Mouse (Mus musculus): ENCODE measurements at regions not wholly inside any gene's neighbourhood (a gene's known extent, or its start where the extent isn't known, plus 50 kb on each side); places are given as distances from the start of the nearest gene placed in this dataset.
A peak's percentile ranks its signal among the peaks of the same experiment; 100 is the strongest.

DNA sequence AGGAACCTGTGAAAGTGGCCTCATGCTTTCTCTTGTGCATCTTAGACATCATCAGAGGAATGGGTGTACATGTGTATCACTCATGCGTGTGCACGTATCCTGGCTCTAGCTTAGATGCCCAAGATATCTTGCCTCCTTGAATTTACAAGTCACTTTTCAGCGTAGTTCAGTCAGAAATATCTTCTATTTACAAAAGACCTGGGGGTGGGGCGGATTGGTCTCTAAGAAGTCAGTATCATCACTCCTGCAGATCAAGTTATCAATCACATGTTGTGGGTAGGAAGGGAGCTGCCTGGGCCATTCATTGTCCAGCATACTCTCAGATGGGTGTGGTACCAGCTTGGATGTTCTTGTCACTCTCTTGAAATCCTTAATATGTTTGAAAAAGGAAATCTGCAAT is 77.0 kb upstream of the Pcdh8 start:
- no peaks in the 10 kb centered on the region for H3K9me3 ChIP-seq (ENCODE audit: low read length)
- H3K27ac ChIP-seq = no peak overlapping the region
- DNase-seq (ENCODE audit: low spot score) = no peak
- H3K36me3 ChIP-seq (ENCODE audit: insufficient read depth, low read length) = no peaks in the 10 kb centered on the region
- H3K4me1 ChIP-seq (ENCODE audit: insufficient read depth, low read length) = peaks cover 6% of the 10 kb centered on the region
- TF ChIP-seq CTCF (IDR thresholded peaks at IDR 0.05; ENCODE audit: low read depth) = no peak
- H3K4me2 ChIP-seq (ENCODE audit: low read depth, low read length) = no peak overlapping the region
- 87% methylated on average over 4 of the region's 4 CpGs for WGBS
- no peak for ATAC-seq
- H3K9ac ChIP-seq (replicated peaks; ENCODE audit: low read length) = no peak overlapping the region
- no peaks in the 10 kb centered on the region for H3K27me3 ChIP-seq (ENCODE audit: insufficient read depth, low read length)
- no peak overlapping the region for H3K4me3 ChIP-seq (ENCODE audit: low read length)

GRCm38 (mm10) chr14:79844306-79844705 is 73.2 kb upstream of the Pcdh8 start:
- Histone ChIP-seq H3K27ac (no peak overlapping the region), H3K9ac (replicated peaks; ENCODE audit: low read length) (no peak overlapping the region), H3K4me1 (ENCODE audit: insufficient read depth, low read length) (peaks cover 6% of the 10 kb centered on the region; the same call in 1 of the 2 replicates), H3K9me3 (ENCODE audit: low read length) (no peaks in the 10 kb centered on the region), H3K4me2 (ENCODE audit: low read depth, low read length) (no peak overlapping the region), H3K36me3 (ENCODE audit: insufficient read depth, low read length) (no peaks in the 10 kb centered on the region), H3K27me3 (ENCODE audit: insufficient read depth, low read length) (no peaks in the 10 kb centered on the region), H3K4me3 (ENCODE audit: low read length) (no peak overlapping the region)
- ATAC-seq = 0 out of 2 replicates have a peak, but pooled peaks have one; percentile 18
- WGBS = 43% methylated on average over 5 of the region's 5 CpGs
- TF ChIP-seq CTCF (IDR thresholded peaks at IDR 0.05; ENCODE audit: low read depth) = no peak
- no peak for DNase-seq (ENCODE audit: low spot score)

- no peak overlapping the region for H3K9ac ChIP-seq (replicated peaks; ENCODE audit: low read length)
- no peak overlapping the region for H3K4me3 ChIP-seq (ENCODE audit: low read length)
- TF ChIP-seq CTCF (IDR thresholded peaks at IDR 0.05; ENCODE audit: low read depth) = peak; percentile 73
- H3K36me3 ChIP-seq (ENCODE audit: insufficient read depth, low read length) = no peaks in the 10 kb centered on the region
- DNase-seq (ENCODE audit: low spot score) (peak; percentile 70), ATAC-seq (peak; percentile 83)
- H3K27me3 ChIP-seq (ENCODE audit: insufficient read depth, low read length) = no peaks in the 10 kb centered on the region
- H3K27ac ChIP-seq = no peak overlapping the region
- no peaks in the 10 kb centered on the region for H3K9me3 ChIP-seq (ENCODE audit: low read length)
- WGBS = 10% methylated on average over 13 of the region's 13 CpGs
- H3K4me1 ChIP-seq (ENCODE audit: insufficient read depth, low read length) = peaks cover 6% of the 10 kb centered on the region; the same call in 1 of the 2 replicates
- peak overlapping the region; percentile 29; the same call in 1 of the 2 replicates for H3K4me2 ChIP-seq (ENCODE audit: low read depth, low read length)
Observed at GRCm38 (mm10) chr14:79843135-79843550, 72.0 kb upstream of the Pcdh8 start.

- ATAC-seq (peak; percentile 55), DNase-seq (ENCODE audit: low spot score) (peak; percentile 49)
- Histone ChIP-seq H3K9ac (replicated peaks; ENCODE audit: low read length) (no peak overlapping the region), H3K27ac (no peak overlapping the region), H3K4me3 (ENCODE audit: low read length) (no peak overlapping the region), H3K27me3 (ENCODE audit: insufficient read depth, low read length) (no peaks in the 10 kb centered on the region), H3K9me3 (ENCODE audit: low read length) (no peaks in the 10 kb centered on the region), H3K4me2 (ENCODE audit: low read depth, low read length) (peak overlapping the region; percentile 29; the same call in 1 of the 2 replicates), H3K4me1 (ENCODE audit: insufficient read depth, low read length) (peaks cover 6% of the 10 kb centered on the region; the same call in 1 of the 2 replicates), H3K36me3 (ENCODE audit: insufficient read depth, low read length) (no peaks in the 10 kb centered on the region)
- no peak for TF ChIP-seq CTCF (IDR thresholded peaks at IDR 0.05; ENCODE audit: low read depth)
- 20% methylated on average over 3 of the region's 3 CpGs for WGBS
Observed at GRCm38 (mm10) chr14:79842734-79843133, 71.6 kb upstream of the Pcdh8 start.

DNA sequence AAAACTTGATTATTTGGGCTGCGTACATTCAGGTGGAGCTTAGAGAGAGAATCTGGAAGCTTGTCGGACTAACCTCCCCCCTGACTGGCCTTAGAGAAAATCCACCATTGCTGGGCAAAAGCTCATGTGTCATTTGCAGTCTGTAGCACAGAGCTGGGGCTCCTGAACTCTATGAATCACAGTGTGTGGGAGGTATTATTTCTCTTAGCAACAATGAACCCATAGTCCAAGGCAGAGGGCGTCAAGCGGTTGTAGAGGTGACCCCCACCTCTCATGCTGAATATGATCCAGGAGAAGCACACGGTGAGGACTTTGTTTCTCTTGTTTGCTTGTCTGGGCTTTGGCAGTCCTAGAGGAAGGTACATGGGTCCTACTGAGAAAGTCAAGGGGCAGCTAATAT is 66.0 kb upstream of the Pcdh8 start:
- 48% methylated on average over 5 of the region's 5 CpGs for WGBS
- no peak for ATAC-seq
- H3K4me1 ChIP-seq (ENCODE audit: insufficient read depth, low read length) = no peaks in the 10 kb centered on the region
- no peak overlapping the region for H3K4me3 ChIP-seq (ENCODE audit: low read length)
- H3K9ac ChIP-seq (replicated peaks; ENCODE audit: low read length) = no peak overlapping the region
- no peak overlapping the region for H3K27ac ChIP-seq
- no peak for DNase-seq (ENCODE audit: low spot score)
- no peaks in the 10 kb centered on the region for H3K27me3 ChIP-seq (ENCODE audit: insufficient read depth, low read length)
- no peaks in the 10 kb centered on the region for H3K36me3 ChIP-seq (ENCODE audit: insufficient read depth, low read length)
- H3K4me2 ChIP-seq (ENCODE audit: low read depth, low read length) = no peak overlapping the region
- TF ChIP-seq CTCF (IDR thresholded peaks at IDR 0.05; ENCODE audit: low read depth) = no peak
- H3K9me3 ChIP-seq (ENCODE audit: low read length) = no peaks in the 10 kb centered on the region

DNA sequence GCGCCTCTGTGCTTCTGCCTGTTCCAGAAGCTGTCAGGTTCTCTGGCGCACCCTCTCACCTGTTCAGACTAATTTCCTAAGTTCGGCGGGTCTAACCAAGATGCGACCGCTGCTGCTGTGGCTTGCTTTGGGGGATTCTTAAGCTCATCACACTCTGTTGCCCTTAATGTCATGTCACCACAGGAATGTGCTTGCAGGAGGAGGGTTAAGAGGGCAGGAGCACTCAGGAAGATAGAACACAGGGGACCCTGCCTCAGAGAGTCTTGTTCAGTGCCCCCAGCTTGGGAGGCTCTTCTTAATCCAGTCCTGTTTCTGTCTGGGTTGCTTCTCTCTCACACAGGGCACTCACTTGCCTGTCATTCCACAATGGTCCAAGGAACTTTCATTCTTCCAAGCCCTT is 65.1 kb upstream of the Pcdh8 start:
- DNase-seq (ENCODE audit: low spot score) = no peak
- no peak overlapping the region for H3K27ac ChIP-seq

GRCm38 (mm10) chr14:79824670-79825446 is 53.7 kb upstream of the Pcdh8 start:
- Histone ChIP-seq H3K9ac (replicated peaks; ENCODE audit: low read length) (no peak overlapping the region), H3K27me3 (ENCODE audit: insufficient read depth, low read length) (no peaks in the 10 kb centered on the region), H3K9me3 (ENCODE audit: low read length) (no peaks in the 10 kb centered on the region), H3K4me3 (ENCODE audit: low read length) (no peak overlapping the region), H3K4me2 (ENCODE audit: low read depth, low read length) (no peak overlapping the region), H3K36me3 (ENCODE audit: insufficient read depth, low read length) (no peaks in the 10 kb centered on the region), H3K4me1 (ENCODE audit: insufficient read depth, low read length) (no peaks in the 10 kb centered on the region), H3K27ac (no peak overlapping the region)
- WGBS = 84% methylated on average over 11 of the region's 11 CpGs
- no peak for TF ChIP-seq CTCF (IDR thresholded peaks at IDR 0.05; ENCODE audit: low read depth)
- ATAC-seq (no peak), DNase-seq (ENCODE audit: low spot score) (no peak)

More for the DNA sequence above, 65.1 kb upstream of the Pcdh8 start:
- H3K27me3 ChIP-seq (ENCODE audit: insufficient read depth, low read length) = no peaks in the 10 kb centered on the region
- H3K4me3 ChIP-seq (ENCODE audit: low read length) = no peak overlapping the region
- H3K4me2 ChIP-seq (ENCODE audit: low read depth, low read length) = no peak overlapping the region
- WGBS = 93% methylated on average over 5 of the region's 6 CpGs
- H3K4me1 ChIP-seq (ENCODE audit: insufficient read depth, low read length) = no peaks in the 10 kb centered on the region
- no peaks in the 10 kb centered on the region for H3K36me3 ChIP-seq (ENCODE audit: insufficient read depth, low read length)
- no peaks in the 10 kb centered on the region for H3K9me3 ChIP-seq (ENCODE audit: low read length)
- ATAC-seq = no peak
- no peak overlapping the region for H3K9ac ChIP-seq (replicated peaks; ENCODE audit: low read length)
- no peak for TF ChIP-seq CTCF (IDR thresholded peaks at IDR 0.05; ENCODE audit: low read depth)
